Comparison of ENCODE assay signal across 8 mouse cellular contexts in genomic region chr16:38399531-38400231, GRCm38 (mm10). TPM values are rescaled to one million over a fixed set of nuclear protein-coding genes. Genes with fewer than 3 reads are reported as not detected.
DNase-seq lines count a peak whose midpoint lies in the region; ATAC-seq and TF ChIP-seq lines count a peak whose summit lies in the region.

No protein-coding gene starts in this region.

- no peak for TF ChIP-seq CTCF in liver, embryonic 14.5 days (IDR thresholded peaks at IDR 0.05; ENCODE audit: low read depth)

- H3K4me1 ChIP-seq in embryonic facial prominence, embryonic 15.5 days, result peaks cover 22% of the 10 kb centered on the region
- H3K4me1 ChIP-seq in heart, embryonic 12.5 days (replicated peaks), result peaks cover 27% of the 10 kb centered on the region
- peaks cover 14% of the 10 kb centered on the region for H3K4me1 ChIP-seq in kidney, embryonic 14.5 days (ENCODE audit: control insufficient read depth, insufficient read depth, low read length)
- peaks cover 0 to 29% of the 10 kb centered on the region in 2 experiments; a peak in 2 of 4 replicates for H3K4me1 ChIP-seq in liver, embryonic 14.5 days (replicated peaks; ENCODE audit: control insufficient read depth in 2 of 2, insufficient read depth in 2 of 2, low read length in 1 of 2)
- H3K4me1 ChIP-seq in stomach, embryonic 14.5 days (ENCODE audit: control insufficient read depth, insufficient read depth, low read length), result peaks cover 8% of the 10 kb centered on the region

- no peaks in the 10 kb centered on the region for H3K9me3 ChIP-seq in embryonic facial prominence, embryonic 15.5 days (replicated peaks)
- H3K9me3 ChIP-seq in heart, embryonic 12.5 days (replicated peaks), result no peaks in the 10 kb centered on the region
- no peaks in the 10 kb centered on the region for H3K9me3 ChIP-seq in kidney, embryonic 14.5 days (ENCODE audit: control insufficient read depth, low read length)
- H3K9me3 ChIP-seq in liver, embryonic 14.5 days (ENCODE audit: control insufficient read depth, low read length), result no peaks in the 10 kb centered on the region
- H3K9me3 ChIP-seq in stomach, embryonic 14.5 days (ENCODE audit: control insufficient read depth, low read depth, low read length), result no peaks in the 10 kb centered on the region

- peak overlapping the region; percentile 82 for H3K27ac ChIP-seq in embryonic facial prominence, embryonic 15.5 days (replicated peaks)
- no peak overlapping the region for H3K27ac ChIP-seq in heart, embryonic 12.5 days (ENCODE audit: poor library complexity, severe bottlenecking)
- H3K27ac ChIP-seq in kidney, embryonic 14.5 days (ENCODE audit: low read depth, low read length), result peak overlapping the region; percentile 62
- H3K27ac ChIP-seq in liver, embryonic 14.5 days, result no peak overlapping the region
- no peak overlapping the region for H3K27ac ChIP-seq in stomach, embryonic 14.5 days (ENCODE audit: low read length)

- WGBS in embryonic facial prominence, embryonic 15.5 days, result 13% methylated on average over 17 of the region's 17 CpGs
- 16% methylated on average over 17 of the region's 17 CpGs for WGBS in heart, embryonic 12.5 days
- WGBS in kidney, embryonic 14.5 days, result 5% methylated on average over 17 of the region's 17 CpGs
- WGBS in liver, embryonic 14.5 days (ENCODE audit: insufficient replicate concordance), result 11% methylated on average over 17 of the region's 17 CpGs
- 21% methylated on average over 17 of the region's 17 CpGs for WGBS in stomach, embryonic 14.5 days

- no peak for TF ChIP-seq EP300 in liver, embryonic 14.5 days (IDR thresholded peaks at IDR 0.05; ENCODE audit: low read depth)

- H3K27me3 ChIP-seq in embryonic facial prominence, embryonic 15.5 days, result no peaks in the 10 kb centered on the region
- no peaks in the 10 kb centered on the region for H3K27me3 ChIP-seq in heart, embryonic 12.5 days (replicated peaks)
- no peaks in the 10 kb centered on the region for H3K27me3 ChIP-seq in kidney, embryonic 14.5 days (ENCODE audit: control insufficient read depth, insufficient read depth, low read length)
- H3K27me3 ChIP-seq in liver, embryonic 14.5 days (ENCODE audit: control insufficient read depth, insufficient read depth, low read length), result no peaks in the 10 kb centered on the region
- no peaks in the 10 kb centered on the region for H3K27me3 ChIP-seq in stomach, embryonic 14.5 days (ENCODE audit: control insufficient read depth, insufficient read depth, low read length)

- DNase-seq in urinary bladder, adult 18-20 months (ENCODE audit: low spot score in 2 of 2), result peak; percentile 14 to 56
- no peak for DNase-seq in urinary bladder, adult 2 months (ENCODE audit: low spot score)
- DNase-seq in liver, embryonic 14.5 days (ENCODE audit: low read depth in 3 of 3, low spot score in 3 of 3), result no peak
- DNase-seq in natural killer cell, adult 2 months (ENCODE audit: low spot score in 2 of 2), result peak; percentile 51 to 59

- no peaks in the 10 kb centered on the region for H3K36me3 ChIP-seq in embryonic facial prominence, embryonic 15.5 days
- no peaks in the 10 kb centered on the region for H3K36me3 ChIP-seq in heart, embryonic 12.5 days
- H3K36me3 ChIP-seq in kidney, embryonic 14.5 days (ENCODE audit: control insufficient read depth, insufficient read depth, low read length), result no peaks in the 10 kb centered on the region
- no peaks in the 10 kb centered on the region for H3K36me3 ChIP-seq in liver, embryonic 14.5 days (replicated peaks; ENCODE audit: control insufficient read depth, insufficient read depth, low read depth)
- no peaks in the 10 kb centered on the region for H3K36me3 ChIP-seq in stomach, embryonic 14.5 days (ENCODE audit: control insufficient read depth, insufficient read depth, low read length)

- peak overlapping the region; percentile 25 for H3K4me3 ChIP-seq in embryonic facial prominence, embryonic 15.5 days (replicated peaks)
- peak overlapping the region; percentile 34 for H3K4me3 ChIP-seq in heart, embryonic 12.5 days
- peak overlapping the region; percentile 23 for H3K4me3 ChIP-seq in kidney, embryonic 14.5 days (ENCODE audit: low read length)
- H3K4me3 ChIP-seq in liver, embryonic 14.5 days (ENCODE audit: insufficient read depth in 1 of 2, low read depth in 2 of 2, low read length in 2 of 2), result peak overlapping the region in 1 of 2 experiments; percentile 14; a peak in 1 of 4 replicates
- H3K4me3 ChIP-seq in stomach, embryonic 14.5 days (ENCODE audit: low read depth, low read length), result peak overlapping the region; percentile 4

- peak; percentile 82 for ATAC-seq in embryonic facial prominence, embryonic 15.5 days (ENCODE audit: insufficient number of reproducible peaks, low FRiP score, low TSS enrichment, low read depth)
- peak; percentile 78 for ATAC-seq in heart, embryonic 12.5 days (ENCODE audit: insufficient number of reproducible peaks, low FRiP score)
- ATAC-seq in kidney, embryonic 14.5 days (ENCODE audit: low FRiP score, low TSS enrichment), result peak; percentile 88
- ATAC-seq in liver, embryonic 14.5 days (ENCODE audit: insufficient read depth), result peak; percentile 75
- peak; percentile 81; the same call in 1 of the 2 replicates for ATAC-seq in stomach, embryonic 14.5 days (ENCODE audit: insufficient number of reproducible peaks, insufficient read depth, low FRiP score, low read depth)

- H3K9ac ChIP-seq in embryonic facial prominence, embryonic 15.5 days, result peak overlapping the region; percentile 21; the same call in 1 of the 2 replicates
- H3K9ac ChIP-seq in heart, embryonic 12.5 days, result peak overlapping the region; percentile 53
- H3K9ac ChIP-seq in kidney, embryonic 14.5 days (ENCODE audit: low read depth, low read length), result peak overlapping the region; percentile 54
- H3K9ac ChIP-seq in liver, embryonic 14.5 days (replicated peaks), result no peak overlapping the region
- peak overlapping the region; percentile 12; the same call in 1 of the 2 replicates for H3K9ac ChIP-seq in stomach, embryonic 14.5 days (replicated peaks; ENCODE audit: low read depth, low read length)

- peak overlapping the region; percentile 51 for H3K4me2 ChIP-seq in embryonic facial prominence, embryonic 15.5 days (replicated peaks)
- H3K4me2 ChIP-seq in heart, embryonic 12.5 days, result peak overlapping the region; percentile 70
- peak overlapping the region; percentile 51 for H3K4me2 ChIP-seq in kidney, embryonic 14.5 days (replicated peaks; ENCODE audit: low read depth, low read length)
- H3K4me2 ChIP-seq in liver, embryonic 14.5 days (ENCODE audit: low read depth), result peak overlapping the region; percentile 48
- H3K4me2 ChIP-seq in stomach, embryonic 14.5 days (replicated peaks; ENCODE audit: low read depth, low read length), result peak overlapping the region; percentile 39

RNA-seq across cellular contexts. Expression of gene Pla1a, which starts 33.3 kb away (rescaled TPM):
- polyA plus RNA-seq in urinary bladder, adult 2 months (2012; rRNA removed), result 12.7 and 13.8 TPM in 2 replicates
- polyA plus RNA-seq in embryonic facial prominence, embryonic 15.5 days (2015; fragmentation: Nextera tagmentation; extraction: Ambion mirVana), result 0.49 and 0.60 TPM in 2 replicates
- polyA plus RNA-seq in heart, embryonic 12.5 days (2016; fragmentation: Nextera tagmentation; extraction: Ambion mirVana), result 0.17 and 0.28 TPM in 2 replicates
- 0.39 and 0.79 TPM in 2 replicates for polyA plus RNA-seq in kidney, embryonic 14.5 days (2014; fragmentation: Nextera tagmentation; extraction: Ambion mirVana)
- polyA plus RNA-seq in liver, embryonic 14.5 days (2012; rRNA removed), result 13.8 and 15.0 TPM in 2 replicates
- 15.5 and 18.9 TPM in 2 replicates for polyA plus RNA-seq in liver, embryonic 14.5 days (2014; fragmentation: Nextera tagmentation; extraction: Ambion mirVana)
- polyA plus RNA-seq in stomach, embryonic 14.5 days (2014; fragmentation: Nextera tagmentation; extraction: Ambion mirVana), result 0.71 TPM in 1 of 2 replicates, not detected in the other

RNA-seq across cellular contexts. Expression of gene Popdc2, which starts 37.7 kb away (rescaled TPM):
- 167 and 176 TPM in 2 replicates for polyA plus RNA-seq in urinary bladder, adult 2 months (2012; rRNA removed)
- polyA plus RNA-seq in embryonic facial prominence, embryonic 15.5 days (2015; fragmentation: Nextera tagmentation; extraction: Ambion mirVana), result 5.2 and 9.7 TPM in 2 replicates
- 308 and 330 TPM in 2 replicates for polyA plus RNA-seq in heart, embryonic 12.5 days (2016; fragmentation: Nextera tagmentation; extraction: Ambion mirVana)
- polyA plus RNA-seq in kidney, embryonic 14.5 days (2014; fragmentation: Nextera tagmentation; extraction: Ambion mirVana), result 0.11 and 0.35 TPM in 2 replicates
- 23.2 and 28.6 TPM in 2 replicates for polyA plus RNA-seq in liver, embryonic 14.5 days (2012; rRNA removed)
- polyA plus RNA-seq in liver, embryonic 14.5 days (2014; fragmentation: Nextera tagmentation; extraction: Ambion mirVana), result 23.4 and 24.5 TPM in 2 replicates
- polyA plus RNA-seq in stomach, embryonic 14.5 days (2014; fragmentation: Nextera tagmentation; extraction: Ambion mirVana), result 5.4 and 5.7 TPM in 2 replicates

RNA-seq across cellular contexts. Expression of gene Adprh, which starts 52.8 kb away (rescaled TPM):
- 44.3 and 44.8 TPM in 2 replicates for polyA plus RNA-seq in urinary bladder, adult 2 months (2012; rRNA removed)
- polyA plus RNA-seq in embryonic facial prominence, embryonic 15.5 days (2015; fragmentation: Nextera tagmentation; extraction: Ambion mirVana), result 105 and 109 TPM in 2 replicates
- 115 TPM in 2 replicates for polyA plus RNA-seq in heart, embryonic 12.5 days (2016; fragmentation: Nextera tagmentation; extraction: Ambion mirVana)
- 82.6 and 98.3 TPM in 2 replicates for polyA plus RNA-seq in kidney, embryonic 14.5 days (2014; fragmentation: Nextera tagmentation; extraction: Ambion mirVana)
- 12.4 and 15.2 TPM in 2 replicates for polyA plus RNA-seq in liver, embryonic 14.5 days (2012; rRNA removed)
- polyA plus RNA-seq in liver, embryonic 14.5 days (2014; fragmentation: Nextera tagmentation; extraction: Ambion mirVana), result 23.7 and 29.9 TPM in 2 replicates
- 92.3 and 93.6 TPM in 2 replicates for polyA plus RNA-seq in stomach, embryonic 14.5 days (2014; fragmentation: Nextera tagmentation; extraction: Ambion mirVana)

RNA-seq across cellular contexts. Expression of gene Gm21987, which starts 52.8 kb away (rescaled TPM):
- 0.25 TPM in 1 of 2 replicates, not detected in the other for polyA plus RNA-seq in urinary bladder, adult 2 months (2012; rRNA removed)
- polyA plus RNA-seq in embryonic facial prominence, embryonic 15.5 days (2015; fragmentation: Nextera tagmentation; extraction: Ambion mirVana), result not detected in 2 replicates
- polyA plus RNA-seq in heart, embryonic 12.5 days (2016; fragmentation: Nextera tagmentation; extraction: Ambion mirVana), result 2.5 and 3.8 TPM in 2 replicates
- not detected in 2 replicates for polyA plus RNA-seq in kidney, embryonic 14.5 days (2014; fragmentation: Nextera tagmentation; extraction: Ambion mirVana)
- not detected in 2 replicates for polyA plus RNA-seq in liver, embryonic 14.5 days (2012; rRNA removed)
- polyA plus RNA-seq in liver, embryonic 14.5 days (2014; fragmentation: Nextera tagmentation; extraction: Ambion mirVana), result not detected in 2 replicates
- not detected in 2 replicates for polyA plus RNA-seq in stomach, embryonic 14.5 days (2014; fragmentation: Nextera tagmentation; extraction: Ambion mirVana)

RNA-seq across cellular contexts. Expression of gene Cox17, which starts 52.9 kb away (rescaled TPM):
- 203 and 240 TPM in 2 replicates for polyA plus RNA-seq in urinary bladder, adult 2 months (2012; rRNA removed)
- 122 and 124 TPM in 2 replicates for polyA plus RNA-seq in embryonic facial prominence, embryonic 15.5 days (2015; fragmentation: Nextera tagmentation; extraction: Ambion mirVana)
- polyA plus RNA-seq in heart, embryonic 12.5 days (2016; fragmentation: Nextera tagmentation; extraction: Ambion mirVana), result 301 and 307 TPM in 2 replicates
- 148 and 203 TPM in 2 replicates for polyA plus RNA-seq in kidney, embryonic 14.5 days (2014; fragmentation: Nextera tagmentation; extraction: Ambion mirVana)
- 124 and 227 TPM in 2 replicates for polyA plus RNA-seq in liver, embryonic 14.5 days (2012; rRNA removed)
- 351 and 369 TPM in 2 replicates for polyA plus RNA-seq in liver, embryonic 14.5 days (2014; fragmentation: Nextera tagmentation; extraction: Ambion mirVana)
- polyA plus RNA-seq in stomach, embryonic 14.5 days (2014; fragmentation: Nextera tagmentation; extraction: Ambion mirVana), result 135 and 147 TPM in 2 replicates

Comparison
In these comparisons a context has a peak if more than half of its experiments do, and no peak if none do; other contexts are left out.
1. DNase-seq: peak in urinary bladder, adult 18-20 months (2 of 2) and natural killer cell, adult 2 months (2 of 2); none in urinary bladder, adult 2 months (single experiment) and liver, embryonic 14.5 days (0 of 3).
2. H3K27ac ChIP-seq: peak in embryonic facial prominence, embryonic 15.5 days (single experiment) and kidney, embryonic 14.5 days (single experiment); none in heart, embryonic 12.5 days (single experiment), liver, embryonic 14.5 days (single experiment) and stomach, embryonic 14.5 days (single experiment).
3. Peak in every context shown above with its lines, with median percentiles within 50 percentile points of each other: ATAC-seq and H3K4me2 ChIP-seq.